Mouse (Mus musculus): ENCODE results near the gene Hist2h2bb. TPM values are rescaled to one million over a fixed set of nuclear protein-coding genes. Genes with fewer than 3 reads are reported as not detected.
"Not testable (repeated sequence)": the region's sequence is repeated elsewhere in the genome, so short reads cannot be mapped to it uniquely, and the experiment has no call there.

The Hist2h2bb gene
- polyA plus RNA-seq, 1 experiment from 2014 or later = 2.3 TPM

DNA sequence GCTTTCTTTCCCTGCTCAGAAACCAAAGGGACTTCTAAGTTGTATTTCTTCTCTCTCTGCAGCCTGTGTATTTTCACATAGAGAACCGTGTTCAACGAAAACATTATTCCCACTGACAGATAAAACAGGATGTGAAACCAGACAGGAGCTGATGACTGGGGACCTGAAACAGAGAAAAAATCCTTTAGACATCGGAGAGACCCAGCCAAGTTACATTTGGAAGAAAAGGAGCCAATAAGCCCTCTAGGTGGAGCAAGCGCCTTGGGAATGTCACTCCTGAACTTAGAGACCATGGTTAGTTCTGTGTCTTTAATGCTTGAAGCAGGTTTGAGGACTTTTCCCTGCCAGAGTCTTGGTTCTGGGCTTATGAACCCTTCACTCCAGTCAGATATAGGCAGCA lies 14.9 kb downstream of the Hist2h2bb start:
- no peak overlapping the region for H3K4me3 ChIP-seq (ENCODE audit: low read depth, low read length)
- H3K4me1 ChIP-seq (replicated peaks; ENCODE audit: control insufficient read depth, insufficient read depth, low read length) = no peaks in the 10 kb centered on the region
- H3K36me3 ChIP-seq (ENCODE audit: control insufficient read depth, insufficient read depth) = no peaks in the 10 kb centered on the region
- no peak for ATAC-seq
- no peak overlapping the region for H3K4me2 ChIP-seq (replicated peaks; ENCODE audit: low read depth)
- peak; percentile 70 for TF ChIP-seq CTCF (IDR thresholded peaks at IDR 0.05; ENCODE audit: low read depth)
- H3K27ac ChIP-seq (ENCODE audit: low read depth, low read length) = no peak overlapping the region
- H3K9ac ChIP-seq (ENCODE audit: low read depth, low read length) = no peak overlapping the region
- no peaks in the 10 kb centered on the region for H3K9me3 ChIP-seq (ENCODE audit: control insufficient read depth)
- peaks cover 10% of the 10 kb centered on the region; the same call in 1 of the 2 replicates for H3K27me3 ChIP-seq (replicated peaks; ENCODE audit: control insufficient read depth, insufficient read depth, low read length)
- 16% methylated on average over 4 of the region's 4 CpGs for WGBS

GRCm38 (mm10) chr3:96287334-96287733 lies 17.8 kb downstream of the Hist2h2bb start:
- H3K4me1 ChIP-seq (replicated peaks; ENCODE audit: control insufficient read depth, insufficient read depth, low read length); H3K4me2 ChIP-seq (replicated peaks; ENCODE audit: low read depth); H3K27ac ChIP-seq (ENCODE audit: low read depth, low read length); H3K4me3 ChIP-seq (ENCODE audit: low read depth, low read length); H3K36me3 ChIP-seq (ENCODE audit: control insufficient read depth, insufficient read depth); H3K9me3 ChIP-seq (ENCODE audit: control insufficient read depth); ATAC-seq; H3K9ac ChIP-seq (ENCODE audit: low read depth, low read length): not testable (repeated sequence)
- TF ChIP-seq CTCF (IDR thresholded peaks at IDR 0.05; ENCODE audit: low read depth) = peak; percentile 91
- 88% methylated on average over 11 of the region's 11 CpGs for WGBS
- peaks cover 10% of the 10 kb centered on the region; the same call in 1 of the 2 replicates for H3K27me3 ChIP-seq (replicated peaks; ENCODE audit: control insufficient read depth, insufficient read depth, low read length)

DNA sequence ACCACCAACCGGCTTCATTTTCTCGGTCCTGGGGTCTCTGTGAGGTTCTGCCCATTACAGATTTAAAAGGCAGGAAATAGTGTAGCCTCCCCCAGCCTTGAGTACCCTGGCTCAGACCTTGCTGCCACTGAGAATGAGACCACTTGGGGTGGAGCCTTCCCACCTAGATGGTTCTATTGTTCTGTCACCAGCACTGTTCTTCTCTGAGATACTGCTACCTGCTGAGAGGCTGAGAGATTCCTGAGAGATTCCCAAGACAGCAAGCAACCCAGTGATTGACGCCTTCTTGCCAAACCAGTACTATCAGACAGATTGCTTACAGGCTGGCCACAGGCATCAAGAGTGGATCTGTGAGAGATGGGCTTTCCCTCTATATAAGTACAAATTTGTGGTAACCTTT lies 19.6 kb downstream of the Hist2h2bb start:
- Histone ChIP-seq H3K4me3 (ENCODE audit: low read depth, low read length) (no peak overlapping the region), H3K4me2 (replicated peaks; ENCODE audit: low read depth) (no peak overlapping the region), H3K9me3 (ENCODE audit: control insufficient read depth) (no peaks in the 10 kb centered on the region), H3K9ac (ENCODE audit: low read depth, low read length) (no peak overlapping the region), H3K27me3 (replicated peaks; ENCODE audit: control insufficient read depth, insufficient read depth, low read length) (peaks cover 5% of the 10 kb centered on the region; the same call in 1 of the 2 replicates), H3K4me1 (replicated peaks; ENCODE audit: control insufficient read depth, insufficient read depth, low read length) (no peaks in the 10 kb centered on the region), H3K27ac (ENCODE audit: low read depth, low read length) (no peak overlapping the region), H3K36me3 (ENCODE audit: control insufficient read depth, insufficient read depth) (no peaks in the 10 kb centered on the region)
- 68% methylated on average over 3 of the region's 3 CpGs for WGBS
- ATAC-seq = no peak
- TF ChIP-seq CTCF (IDR thresholded peaks at IDR 0.05; ENCODE audit: low read depth) = no peak

DNA sequence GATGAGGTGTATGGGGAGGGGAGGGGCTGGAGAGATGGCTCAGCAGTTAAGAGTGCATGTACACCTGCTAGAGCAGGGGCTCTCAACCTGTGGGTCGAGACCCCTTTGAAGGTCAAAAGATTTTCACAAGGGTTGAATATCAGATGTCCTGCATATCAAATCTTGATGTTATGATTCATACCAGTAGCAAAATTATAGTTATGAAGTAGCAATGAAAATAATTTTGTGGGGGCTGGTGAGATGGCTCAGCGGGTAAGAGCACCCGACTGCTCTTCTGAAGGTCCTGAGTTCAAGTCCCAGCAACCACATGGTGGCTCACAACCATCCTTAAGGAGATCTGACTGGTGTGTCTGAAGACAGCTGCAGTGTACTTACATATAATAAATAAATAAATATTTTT lies 21.2 kb downstream of the Hist2h2bb start:
- H3K27ac ChIP-seq (ENCODE audit: low read depth, low read length); H3K4me3 ChIP-seq (ENCODE audit: low read depth, low read length); H3K9me3 ChIP-seq (ENCODE audit: control insufficient read depth); ATAC-seq; H3K27me3 ChIP-seq (replicated peaks; ENCODE audit: control insufficient read depth, insufficient read depth, low read length); H3K4me2 ChIP-seq (replicated peaks; ENCODE audit: low read depth); H3K36me3 ChIP-seq (ENCODE audit: control insufficient read depth, insufficient read depth); H3K4me1 ChIP-seq (replicated peaks; ENCODE audit: control insufficient read depth, insufficient read depth, low read length); H3K9ac ChIP-seq (ENCODE audit: low read depth, low read length): not testable (repeated sequence)
- WGBS = 90% methylated on average over 3 of the region's 3 CpGs

GRCm38 (mm10) chr3:96292641-96293040 lies 23.1 kb downstream of the Hist2h2bb start:
- no peak for TF ChIP-seq CTCF (IDR thresholded peaks at IDR 0.05; ENCODE audit: low read depth)
- H3K27ac ChIP-seq (ENCODE audit: low read depth, low read length) = no peak overlapping the region
- H3K4me1 ChIP-seq (replicated peaks; ENCODE audit: control insufficient read depth, insufficient read depth, low read length) = no peaks in the 10 kb centered on the region
- no peaks in the 10 kb centered on the region for H3K36me3 ChIP-seq (ENCODE audit: control insufficient read depth, insufficient read depth)
- no peaks in the 10 kb centered on the region; the same call in 1 of the 2 replicates for H3K27me3 ChIP-seq (replicated peaks; ENCODE audit: control insufficient read depth, insufficient read depth, low read length)
- H3K4me2 ChIP-seq (replicated peaks; ENCODE audit: low read depth) = no peak overlapping the region
- no peaks in the 10 kb centered on the region for H3K9me3 ChIP-seq (ENCODE audit: control insufficient read depth)
- ATAC-seq = no peak
- 60% methylated on average over 6 of the region's 6 CpGs for WGBS
- H3K4me3 ChIP-seq (ENCODE audit: low read depth, low read length) = no peak overlapping the region
- H3K9ac ChIP-seq (ENCODE audit: low read depth, low read length) = no peak overlapping the region

DNA sequence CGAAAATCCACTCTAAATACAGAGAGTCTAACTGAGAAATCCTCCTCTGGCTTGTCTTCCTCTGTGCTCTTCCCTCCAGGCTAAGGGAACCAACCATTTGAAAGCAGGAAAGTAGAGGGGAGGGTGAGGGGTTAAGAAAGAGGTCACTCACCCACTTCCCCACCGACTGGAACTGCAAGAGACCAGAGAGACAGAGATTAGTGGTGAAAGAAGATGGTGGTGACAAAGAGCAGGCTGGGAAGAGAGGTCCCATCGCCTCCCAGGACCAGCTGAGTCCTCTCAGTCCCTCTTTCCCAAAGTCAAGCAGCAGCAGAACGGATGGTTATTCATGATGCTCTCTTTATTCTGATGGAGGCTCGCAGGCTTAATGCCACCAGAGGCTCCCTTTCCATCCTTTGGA lies 23.8 kb downstream of the Hist2h2bb start:
- no peak overlapping the region for H3K27ac ChIP-seq (ENCODE audit: low read depth, low read length)
- no peak for ATAC-seq
- no peaks in the 10 kb centered on the region for H3K36me3 ChIP-seq (ENCODE audit: control insufficient read depth, insufficient read depth)
- no peaks in the 10 kb centered on the region; the same call in 1 of the 2 replicates for H3K27me3 ChIP-seq (replicated peaks; ENCODE audit: control insufficient read depth, insufficient read depth, low read length)
- H3K9me3 ChIP-seq (ENCODE audit: control insufficient read depth) = no peaks in the 10 kb centered on the region
- no peak overlapping the region for H3K4me2 ChIP-seq (replicated peaks; ENCODE audit: low read depth)
- TF ChIP-seq CTCF (IDR thresholded peaks at IDR 0.05; ENCODE audit: low read depth) = no peak
- H3K9ac ChIP-seq (ENCODE audit: low read depth, low read length) = no peak overlapping the region
- 51% methylated on average over 5 of the region's 5 CpGs for WGBS
- H3K4me1 ChIP-seq (replicated peaks; ENCODE audit: control insufficient read depth, insufficient read depth, low read length) = no peaks in the 10 kb centered on the region
- no peak overlapping the region for H3K4me3 ChIP-seq (ENCODE audit: low read depth, low read length)

DNA sequence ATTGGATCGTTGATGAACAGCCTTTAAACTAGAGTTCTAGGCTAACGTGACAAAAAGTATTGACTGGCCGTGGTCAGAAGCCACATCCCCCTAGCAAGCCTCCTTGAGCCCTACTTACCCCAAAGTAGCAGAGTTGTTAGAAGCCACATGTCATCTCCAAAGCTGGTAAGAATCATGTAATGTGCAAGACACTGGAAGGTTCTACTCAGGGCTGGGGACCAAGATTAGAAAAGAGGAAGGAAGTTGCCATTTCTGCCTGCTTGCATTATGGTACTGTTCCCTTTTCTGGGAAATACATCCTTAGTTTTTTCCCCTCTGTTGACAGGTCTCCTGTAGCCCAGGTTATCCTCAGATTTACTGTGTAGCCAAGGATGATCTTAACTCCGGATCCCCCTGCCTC lies 24.2 kb downstream of the Hist2h2bb start, which contains the start of gene Fcgr1:
Fcgr1 (minus strand) TSS at position 183 of the 400 bp plus-strand sequence.
- no peak for TF ChIP-seq CTCF (IDR thresholded peaks at IDR 0.05; ENCODE audit: low read depth)
- no peaks in the 10 kb centered on the region for H3K4me1 ChIP-seq (replicated peaks; ENCODE audit: control insufficient read depth, insufficient read depth, low read length)
- H3K27me3 ChIP-seq (replicated peaks; ENCODE audit: control insufficient read depth, insufficient read depth, low read length) = no peaks in the 10 kb centered on the region; the same call in 1 of the 2 replicates
- ATAC-seq = no peak
- no peak within 1 kb of the TSS for H3K9ac ChIP-seq (ENCODE audit: low read depth, low read length)
- no peak within 1 kb of the TSS for H3K4me3 ChIP-seq (ENCODE audit: low read depth, low read length)
- H3K27ac ChIP-seq (ENCODE audit: low read depth, low read length) = no peak within 1 kb of the TSS
- no peak within 1 kb of the TSS for H3K4me2 ChIP-seq (replicated peaks; ENCODE audit: low read depth)
- H3K36me3 ChIP-seq (ENCODE audit: control insufficient read depth, insufficient read depth) = no peaks in the 10 kb centered on the region
- WGBS = 90% methylated on average over 4 of the region's 4 CpGs
- no peaks in the 10 kb centered on the region for H3K9me3 ChIP-seq (ENCODE audit: control insufficient read depth)
